Mouse (Mus musculus) brain, embryonic 14.5 days (tissue): ENCODE measurements at regions not wholly inside any gene's neighbourhood (a gene's known extent, or its start where the extent isn't known, plus 50 kb on each side); places are given as distances from the start of the nearest gene placed in this dataset.

Source experiments
- CTCF ChIP-seq: fragments of 200-500 bp; IDR thresholded peaks from 2 replicates; pipeline ENCODE4 v1.5.1; 2012; ENCODE audit warnings: inconsistent platforms, mild to moderate bottlenecking, moderate library complexity, borderline replicate concordance; ENCODE audit not compliant: insufficient read depth, insufficient read length; ENCODE audit errors: extremely low read depth
- POLR2A ChIP-seq: fragments of 200-500 bp; IDR thresholded peaks from 2 replicates; pipeline ENCODE4 v1.6.1; 2012; ENCODE audit warnings: mild to moderate bottlenecking, inconsistent platforms, borderline replicate concordance; ENCODE audit not compliant: poor library complexity, insufficient read depth, insufficient read length, severe bottlenecking; ENCODE audit errors: extremely low read depth

GRCm38 (mm10) chr17:14144082-14144481, 60.0 kb downstream of the Dact2 start:
- no peak for TF ChIP-seq CTCF
- no peak for TF ChIP-seq POLR2A
